Mouse (Mus musculus): ENCODE measurements around the gene Hjurp. TPM values are rescaled to one million over a fixed set of nuclear protein-coding genes. Genes with fewer than 3 reads are reported as not detected.

Hjurp gene
- polyA plus RNA-seq, 1 experiment from 2014 or later: 135 TPM

- H3K36me3 ChIP-seq (ENCODE audit: control insufficient read depth, insufficient read depth, low read length): peaks cover 43% of the 10 kb centered on the region
- peaks cover 48% of the 10 kb centered on the region for H3K9me3 ChIP-seq (ENCODE audit: control insufficient read depth, low read length)
- peak; percentile 19 for ATAC-seq (ENCODE audit: low FRiP score)
- no peak for DNase-seq (ENCODE audit: low spot score, missing footprints)
- H3K4me2 ChIP-seq: no peak overlapping the region
- H3K4me3 ChIP-seq (ENCODE audit: low read depth, low read length): no peak overlapping the region
- H3K9ac ChIP-seq (ENCODE audit: low read length): no peak overlapping the region
- H3K27ac ChIP-seq (ENCODE audit: low read depth, low read length): no peak overlapping the region
- no peaks in the 10 kb centered on the region for H3K4me1 ChIP-seq (ENCODE audit: control insufficient read depth, insufficient read depth, low read length)
- 82% methylated on average over 6 of the region's 6 CpGs for WGBS
- H3K27me3 ChIP-seq (ENCODE audit: control insufficient read depth, insufficient read depth, low read length): no peaks in the 10 kb centered on the region
These were observed 17.3 kb downstream of the Hjurp start for GRCm38 (mm10) chr1:88260114-88260513.

DNA sequence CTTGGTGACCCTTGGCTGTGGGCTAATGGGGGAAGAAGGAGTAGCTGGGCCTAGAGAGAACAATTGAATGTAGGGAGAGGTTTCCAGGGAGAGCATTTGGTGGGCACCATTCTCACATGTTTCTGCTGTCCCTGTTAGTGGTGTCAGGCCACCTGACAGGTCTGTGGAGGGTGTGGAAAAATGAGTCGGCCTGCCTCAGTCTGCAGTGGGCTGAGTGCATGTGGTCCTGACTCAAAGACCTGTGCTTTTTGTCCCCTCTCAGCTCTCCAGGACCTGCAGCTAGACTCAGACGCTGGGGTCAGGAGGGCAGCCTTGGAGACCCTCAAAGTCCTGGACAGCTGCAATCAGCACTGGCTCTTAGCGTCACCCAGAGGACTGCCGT is 17.8 kb downstream of the Hjurp start:
- Histone ChIP-seq H3K36me3 (ENCODE audit: control insufficient read depth, insufficient read depth, low read length) (peaks cover 38% of the 10 kb centered on the region), H3K9ac (ENCODE audit: low read length) (no peak overlapping the region), H3K27me3 (ENCODE audit: control insufficient read depth, insufficient read depth, low read length) (no peaks in the 10 kb centered on the region), H3K4me3 (ENCODE audit: low read depth, low read length) (no peak overlapping the region), H3K4me2 (no peak overlapping the region), H3K27ac (ENCODE audit: low read depth, low read length) (no peak overlapping the region), H3K9me3 (ENCODE audit: control insufficient read depth, low read length) (peaks cover 52% of the 10 kb centered on the region), H3K4me1 (ENCODE audit: control insufficient read depth, insufficient read depth, low read length) (no peaks in the 10 kb centered on the region)
- WGBS: 84% methylated on average over 4 of the region's 4 CpGs
- peak; percentile 5 for ATAC-seq (ENCODE audit: low FRiP score)
- no peak for DNase-seq (ENCODE audit: low spot score, missing footprints)

- H3K4me3 ChIP-seq (ENCODE audit: low read depth, low read length): no peak overlapping the region
- no peaks in the 10 kb centered on the region for H3K4me1 ChIP-seq (ENCODE audit: control insufficient read depth, insufficient read depth, low read length)
- no peak overlapping the region for H3K4me2 ChIP-seq
- DNase-seq (ENCODE audit: low spot score, missing footprints) (no peak), ATAC-seq (ENCODE audit: low FRiP score) (peak; percentile 6; the same call in 1 of the 2 replicates)
- no peak overlapping the region for H3K27ac ChIP-seq (ENCODE audit: low read depth, low read length)
- no peak overlapping the region for H3K9ac ChIP-seq (ENCODE audit: low read length)
- WGBS: 82% methylated on average over 8 of the region's 8 CpGs
- H3K36me3 ChIP-seq (ENCODE audit: control insufficient read depth, insufficient read depth, low read length): peaks cover 33% of the 10 kb centered on the region
- no peaks in the 10 kb centered on the region for H3K27me3 ChIP-seq (ENCODE audit: control insufficient read depth, insufficient read depth, low read length)
- peaks cover 58% of the 10 kb centered on the region for H3K9me3 ChIP-seq (ENCODE audit: control insufficient read depth, low read length)
These were observed 18.4 kb downstream of the Hjurp start for GRCm38 (mm10) chr1:88258881-88259642.

GRCm38 (mm10) chr1:88258361-88258760 is 19.1 kb downstream of the Hjurp start:
- Histone ChIP-seq H3K27ac (ENCODE audit: low read depth, low read length) (no peak overlapping the region), H3K9me3 (ENCODE audit: control insufficient read depth, low read length) (peaks cover 65% of the 10 kb centered on the region), H3K4me1 (ENCODE audit: control insufficient read depth, insufficient read depth, low read length) (no peaks in the 10 kb centered on the region), H3K4me2 (no peak overlapping the region), H3K9ac (ENCODE audit: low read length) (no peak overlapping the region), H3K4me3 (ENCODE audit: low read depth, low read length) (no peak overlapping the region), H3K27me3 (ENCODE audit: control insufficient read depth, insufficient read depth, low read length) (no peaks in the 10 kb centered on the region), H3K36me3 (ENCODE audit: control insufficient read depth, insufficient read depth, low read length) (peaks cover 26% of the 10 kb centered on the region)
- 68% methylated on average over 6 of the region's 6 CpGs for WGBS
- no peak for DNase-seq (ENCODE audit: low spot score, missing footprints)
- ATAC-seq (ENCODE audit: low FRiP score): no peak

GRCm38 (mm10) chr1:88257681-88258080 is 19.8 kb downstream of the Hjurp start:
- Histone ChIP-seq H3K9ac (ENCODE audit: low read length) (no peak overlapping the region), H3K9me3 (ENCODE audit: control insufficient read depth, low read length) (peaks cover 71% of the 10 kb centered on the region), H3K4me3 (ENCODE audit: low read depth, low read length) (no peak overlapping the region), H3K4me2 (no peak overlapping the region), H3K36me3 (ENCODE audit: control insufficient read depth, insufficient read depth, low read length) (peaks cover 19% of the 10 kb centered on the region), H3K27ac (ENCODE audit: low read depth, low read length) (no peak overlapping the region), H3K4me1 (ENCODE audit: control insufficient read depth, insufficient read depth, low read length) (no peaks in the 10 kb centered on the region), H3K27me3 (ENCODE audit: control insufficient read depth, insufficient read depth, low read length) (no peaks in the 10 kb centered on the region)
- ATAC-seq (ENCODE audit: low FRiP score) (no peak), DNase-seq (ENCODE audit: low spot score, missing footprints) (no peak)
- 80% methylated on average over 6 of the region's 6 CpGs for WGBS

DNA sequence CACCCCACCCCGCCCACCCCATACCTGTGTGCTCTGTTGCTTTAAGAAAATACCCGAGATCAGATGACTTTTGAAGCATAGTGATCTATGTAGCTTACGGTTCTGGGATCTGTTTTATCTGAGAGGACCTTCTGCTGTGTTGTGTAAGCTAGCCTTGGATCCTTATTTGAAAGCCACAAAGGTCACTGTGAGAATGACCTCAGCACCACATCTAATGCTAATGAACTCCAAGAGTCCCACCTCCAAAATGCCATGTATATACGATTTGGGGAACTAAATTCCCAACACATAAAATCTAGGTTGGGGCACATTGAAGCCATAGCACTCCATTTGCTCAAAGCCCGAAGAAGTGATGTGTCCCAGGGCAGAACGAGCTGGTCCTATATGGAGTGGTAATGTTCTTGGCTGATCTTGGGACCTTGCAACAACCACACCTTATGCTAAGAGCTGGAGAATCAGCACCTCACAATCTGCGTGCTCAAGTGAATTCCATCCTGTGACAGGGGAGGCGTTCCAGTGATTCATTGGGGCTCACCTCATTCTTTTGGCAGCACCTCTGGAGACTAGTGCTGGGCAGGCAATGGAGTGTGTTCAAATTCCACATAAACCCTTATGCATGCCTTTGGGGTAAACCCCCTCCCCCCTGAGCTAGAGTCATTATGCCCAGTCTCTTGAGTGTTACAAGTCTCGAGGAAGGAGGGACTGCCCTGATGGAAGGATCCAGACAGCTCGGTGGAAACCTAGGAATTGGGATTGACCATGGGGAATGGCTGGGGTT is 20.4 kb downstream of the Hjurp start:
- H3K36me3 ChIP-seq (ENCODE audit: control insufficient read depth, insufficient read depth, low read length): peaks cover 13% of the 10 kb centered on the region
- ATAC-seq (ENCODE audit: low FRiP score): no peak
- H3K4me1 ChIP-seq (ENCODE audit: control insufficient read depth, insufficient read depth, low read length): no peaks in the 10 kb centered on the region
- H3K9ac ChIP-seq (ENCODE audit: low read length): no peak overlapping the region
- no peak for DNase-seq (ENCODE audit: low spot score, missing footprints)
- 82% methylated on average over 10 of the region's 10 CpGs for WGBS
- no peak overlapping the region for H3K4me3 ChIP-seq (ENCODE audit: low read depth, low read length)
- no peak overlapping the region for H3K27ac ChIP-seq (ENCODE audit: low read depth, low read length)
- H3K27me3 ChIP-seq (ENCODE audit: control insufficient read depth, insufficient read depth, low read length): no peaks in the 10 kb centered on the region
- peaks cover 77% of the 10 kb centered on the region for H3K9me3 ChIP-seq (ENCODE audit: control insufficient read depth, low read length)
- H3K4me2 ChIP-seq: no peak overlapping the region

GRCm38 (mm10) chr1:88255989-88256754 is 21.3 kb downstream of the Hjurp start:
- Histone ChIP-seq H3K9ac (ENCODE audit: low read length) (no peak overlapping the region), H3K36me3 (ENCODE audit: control insufficient read depth, insufficient read depth, low read length) (peaks cover 6% of the 10 kb centered on the region; the same call in 1 of the 2 replicates), H3K9me3 (ENCODE audit: control insufficient read depth, low read length) (peaks cover 75% of the 10 kb centered on the region), H3K27me3 (ENCODE audit: control insufficient read depth, insufficient read depth, low read length) (no peaks in the 10 kb centered on the region), H3K4me1 (ENCODE audit: control insufficient read depth, insufficient read depth, low read length) (no peaks in the 10 kb centered on the region), H3K4me2 (no peak overlapping the region), H3K27ac (ENCODE audit: low read depth, low read length) (no peak overlapping the region), H3K4me3 (ENCODE audit: low read depth, low read length) (no peak overlapping the region)
- ATAC-seq (ENCODE audit: low FRiP score): no peak
- DNase-seq (ENCODE audit: low spot score, missing footprints): no peak
- 80% methylated on average over 13 of the region's 13 CpGs for WGBS

- no peaks in the 10 kb centered on the region for H3K27me3 ChIP-seq (ENCODE audit: control insufficient read depth, insufficient read depth, low read length)
- H3K4me3 ChIP-seq (ENCODE audit: low read depth, low read length): no peak overlapping the region
- no peaks in the 10 kb centered on the region for H3K4me1 ChIP-seq (ENCODE audit: control insufficient read depth, insufficient read depth, low read length)
- no peak overlapping the region for H3K4me2 ChIP-seq
- DNase-seq (ENCODE audit: low spot score, missing footprints): no peak
- peaks cover 82% of the 10 kb centered on the region for H3K9me3 ChIP-seq (ENCODE audit: control insufficient read depth, low read length)
- 63% methylated on average over 2 of the region's 2 CpGs for WGBS
- H3K36me3 ChIP-seq (ENCODE audit: control insufficient read depth, insufficient read depth, low read length): peaks cover 5% of the 10 kb centered on the region; the same call in 1 of the 2 replicates
- H3K9ac ChIP-seq (ENCODE audit: low read length): no peak overlapping the region
- no peak overlapping the region for H3K27ac ChIP-seq (ENCODE audit: low read depth, low read length)
- 0 out of 2 replicates have a peak, but pooled peaks have one; percentile 1 for ATAC-seq (ENCODE audit: low FRiP score)
These were observed 22.0 kb downstream of the Hjurp start for GRCm38 (mm10) chr1:88255466-88255857.
